12 mouse cellular contexts compared by ENCODE assay signal in genomic region chr17:49208315-49208820, GRCm38 (mm10).
A peak's percentile ranks its signal among the peaks of the same experiment; 100 is the strongest.
DNase-seq lines count a peak whose midpoint lies in the region; ATAC-seq and TF ChIP-seq lines count a peak whose summit lies in the region.
"Had no signal": no experiment of that assay in that cellular context is flagged by ENCODE, and none has a peak within 500 bp of the region (broad histone marks: within the 10 kb centered on the region; RNA-seq: fewer than 3 reads in every experiment).

No protein-coding gene starts in this region.

- no peak for TF ChIP-seq EP300 in stomach, postnatal 0 days (optimal IDR thresholded peaks at IDR 0.05)

- no peaks in the 10 kb centered on the region for H3K36me3 ChIP-seq in kidney, postnatal 0 days (ENCODE audit: insufficient read depth, low read length)
- H3K36me3 ChIP-seq in kidney, embryonic 16.5 days (ENCODE audit: insufficient read depth, low read length) = no peaks in the 10 kb centered on the region
- H3K36me3 ChIP-seq in stomach, postnatal 0 days (ENCODE audit: control insufficient read depth, insufficient read depth, low read length) = no peaks in the 10 kb centered on the region
- H3K36me3 ChIP-seq in midbrain, embryonic 11.5 days (ENCODE audit: control insufficient read depth, insufficient read depth, low read length) = no peaks in the 10 kb centered on the region
- H3K36me3 ChIP-seq: heart, embryonic 15.5 days; midbrain, embryonic 12.5 days had no signal

- peak; percentile 45 for TF ChIP-seq CTCF in kidney, postnatal 0 days (IDR thresholded peaks at IDR 0.05; ENCODE audit: low read depth)
- no peak for TF ChIP-seq CTCF in lung, adult 2 months (IDR thresholded peaks at IDR 0.05; ENCODE audit: insufficient read depth, low read length)
- TF ChIP-seq CTCF in stomach, postnatal 0 days (IDR thresholded peaks at IDR 0.05; ENCODE audit: low read depth) = peak; percentile 40

- no peak for ATAC-seq in kidney, postnatal 0 days (replicated peaks; ENCODE audit: low FRiP score, low read depth)
- no peak for ATAC-seq in kidney, embryonic 16.5 days (ENCODE audit: low FRiP score, low TSS enrichment)
- no peak for ATAC-seq in stomach, postnatal 0 days (ENCODE audit: low FRiP score, low TSS enrichment)
- ATAC-seq in midbrain, embryonic 11.5 days (ENCODE audit: low FRiP score) = no peak

- 58% methylated on average over 10 of the region's 10 CpGs for WGBS in kidney, postnatal 0 days
- WGBS in kidney, embryonic 16.5 days = 60% methylated on average over 10 of the region's 10 CpGs
- WGBS in lung, adult 2 months = 64% methylated on average over 10 of the region's 10 CpGs
- WGBS in stomach, postnatal 0 days = 68% methylated on average over 10 of the region's 10 CpGs
- 75% methylated on average over 10 of the region's 10 CpGs for WGBS in midbrain, embryonic 11.5 days

- peaks cover 2% of the 10 kb centered on the region; the same call in 1 of the 2 replicates for H3K9me3 ChIP-seq in kidney, postnatal 0 days (replicated peaks; ENCODE audit: low read length)
- H3K9me3 ChIP-seq in kidney, embryonic 16.5 days (ENCODE audit: low read length) = peaks cover 4% of the 10 kb centered on the region; the same call in 1 of the 2 replicates
- no peaks in the 10 kb centered on the region for H3K9me3 ChIP-seq in stomach, postnatal 0 days (ENCODE audit: control insufficient read depth, low read length)
- no peaks in the 10 kb centered on the region for H3K9me3 ChIP-seq in midbrain, embryonic 11.5 days (ENCODE audit: control insufficient read depth, low read length)
- H3K9me3 ChIP-seq: heart, embryonic 15.5 days; midbrain, embryonic 12.5 days had no signal

- DNase-seq in adrenal gland, postnatal 14 days = peak; percentile 20
- DNase-seq in adrenal gland, postnatal 4 days (ENCODE audit: low spot score in 2 of 2) = no peak
- no peak for DNase-seq in kidney, postnatal 0 days (ENCODE audit: low spot score)
- DNase-seq in lung, postnatal 14 days = peak; percentile 7
- no peak for DNase-seq in lung, adult 2 months
- DNase-seq in stomach, postnatal 0 days (ENCODE audit: low spot score) = no peak
- DNase-seq in midbrain, embryonic 11.5 days (ENCODE audit: low spot score, missing footprints) = no peak
- DNase-seq: cerebellum, adult 9-10 months; thymus, adult 2 months had no signal

- TF ChIP-seq POLR2A in lung, adult 2 months (IDR thresholded peaks at IDR 0.05; ENCODE audit: borderline replicate concordance, extremely low read depth, low read depth, low read length) = no peak

- no peak overlapping the region for H3K27ac ChIP-seq in kidney, postnatal 0 days
- no peak overlapping the region for H3K27ac ChIP-seq in kidney, embryonic 16.5 days (ENCODE audit: low read length)
- no peak overlapping the region for H3K27ac ChIP-seq in stomach, postnatal 0 days (replicated peaks)
- H3K27ac ChIP-seq in midbrain, embryonic 11.5 days (ENCODE audit: low read depth, low read length) = no peak overlapping the region
- H3K27ac ChIP-seq: heart, embryonic 15.5 days; midbrain, embryonic 12.5 days had no signal

- H3K9ac ChIP-seq in kidney, postnatal 0 days (ENCODE audit: low read depth, low read length) = no peak overlapping the region
- H3K9ac ChIP-seq in kidney, embryonic 16.5 days (replicated peaks; ENCODE audit: low read length) = no peak overlapping the region
- H3K9ac ChIP-seq in stomach, postnatal 0 days (ENCODE audit: low read length) = no peak overlapping the region
- H3K9ac ChIP-seq in midbrain, embryonic 11.5 days (ENCODE audit: low read length) = no peak overlapping the region
- H3K9ac ChIP-seq: heart, embryonic 15.5 days; midbrain, embryonic 12.5 days had no signal

- no peak overlapping the region for H3K4me2 ChIP-seq in kidney, postnatal 0 days (ENCODE audit: low read length)
- no peak overlapping the region for H3K4me2 ChIP-seq in kidney, embryonic 16.5 days (replicated peaks; ENCODE audit: low read depth, low read length)
- no peak overlapping the region for H3K4me2 ChIP-seq in stomach, postnatal 0 days (replicated peaks; ENCODE audit: low read depth)
- no peak overlapping the region for H3K4me2 ChIP-seq in midbrain, embryonic 11.5 days
- H3K4me2 ChIP-seq: heart, embryonic 15.5 days; midbrain, embryonic 12.5 days had no signal

- H3K4me3 ChIP-seq in kidney, postnatal 0 days (replicated peaks; ENCODE audit: low read depth, low read length) = no peak overlapping the region
- no peak overlapping the region for H3K4me3 ChIP-seq in kidney, embryonic 16.5 days (ENCODE audit: low read length)
- H3K4me3 ChIP-seq in lung, adult 2 months (replicated peaks; ENCODE audit: extremely low read depth, low read depth, low read length) = no peak overlapping the region
- no peak overlapping the region for H3K4me3 ChIP-seq in stomach, postnatal 0 days (ENCODE audit: low read depth, low read length)
- no peak overlapping the region for H3K4me3 ChIP-seq in midbrain, embryonic 11.5 days (ENCODE audit: low read depth, low read length)
- H3K4me3 ChIP-seq: heart, embryonic 15.5 days; midbrain, embryonic 12.5 days had no signal

- H3K27me3 ChIP-seq in kidney, postnatal 0 days (ENCODE audit: insufficient read depth, low read length) = no peaks in the 10 kb centered on the region
- peaks cover 5% of the 10 kb centered on the region; the same call in 1 of the 2 replicates for H3K27me3 ChIP-seq in kidney, embryonic 16.5 days (ENCODE audit: insufficient read depth, low read length)
- H3K27me3 ChIP-seq in stomach, postnatal 0 days (ENCODE audit: control insufficient read depth, insufficient read depth, low read length) = no peaks in the 10 kb centered on the region
- H3K27me3 ChIP-seq in midbrain, embryonic 11.5 days (ENCODE audit: control insufficient read depth, insufficient read depth, low read length) = no peaks in the 10 kb centered on the region
- H3K27me3 ChIP-seq: heart, embryonic 15.5 days; midbrain, embryonic 12.5 days had no signal

- no peaks in the 10 kb centered on the region for H3K4me1 ChIP-seq in kidney, postnatal 0 days (replicated peaks; ENCODE audit: insufficient read depth, low read length)
- H3K4me1 ChIP-seq in kidney, embryonic 16.5 days (ENCODE audit: insufficient read depth, low read length) = peaks cover 16% of the 10 kb centered on the region
- H3K4me1 ChIP-seq in lung, adult 2 months (ENCODE audit: control insufficient read depth, insufficient read depth, low read length) = no peaks in the 10 kb centered on the region
- H3K4me1 ChIP-seq in stomach, postnatal 0 days (replicated peaks; ENCODE audit: control insufficient read depth, insufficient read depth) = no peaks in the 10 kb centered on the region
- H3K4me1 ChIP-seq in midbrain, embryonic 11.5 days (ENCODE audit: control insufficient read depth, insufficient read depth, low read length) = peaks cover 3% of the 10 kb centered on the region; the same call in 1 of the 2 replicates

Comparison
In these comparisons a context has a peak if more than half of its experiments do, and no peak if none do; other contexts are left out.
1. DNase-seq: peak in adrenal gland, postnatal 14 days (single experiment) and lung, postnatal 14 days (single experiment); none in adrenal gland, postnatal 4 days (0 of 2), kidney, postnatal 0 days (single experiment), lung, adult 2 months (single experiment), stomach, postnatal 0 days (single experiment) and midbrain, embryonic 11.5 days (single experiment).